Mouse (Mus musculus) lung, adult 2 months (tissue): ENCODE measurements around the gene Gabpb2. TPM values are rescaled to one million over a fixed set of nuclear protein-coding genes. Genes with fewer than 3 reads are reported as not detected.

Experiments used
- DNase-seq: peaks from one replicate; pipeline ENCODE4 v3.0.0; 2022
- H3K4me1 ChIP-seq: fragments of 200-500 bp; 2 replicates; pipeline ENCODE4 v1.6.1; 2011; ENCODE audit warnings: low read length; ENCODE audit not compliant: control insufficient read depth, insufficient read depth
- H3K4me3 ChIP-seq: fragments of 200-500 bp; replicated peaks from 2 replicates; pipeline ENCODE3; 2011; ENCODE audit warnings: low read depth, mild to moderate bottlenecking, control low read depth, low read length; ENCODE audit errors: extremely low read depth
- CTCF ChIP-seq: fragments of 200-500 bp; IDR thresholded peaks from 2 replicates; pipeline ENCODE4 v1.5.1; 2011; ENCODE audit warnings: mild to moderate bottlenecking, low read length, control low read depth; ENCODE audit not compliant: insufficient read depth
- POLR2A ChIP-seq: fragments of 200-500 bp; IDR thresholded peaks from 2 replicates; pipeline ENCODE4 v1.6.1; 2011; ENCODE audit warnings: low read depth, mild to moderate bottlenecking, control low read depth, low read length, borderline replicate concordance; ENCODE audit errors: extremely low read depth
- WGBS: fragments of 180-500 bp; shearing (Covaris S2); methylation state at CpG from one replicate; pipeline ENCODE4 v1.1.7; 2018; 5-methylcytosine and 5-hydroxymethylcytosine counted together
- polyA plus RNA-seq: library from polyadenylated mRNA; depleted of rRNA; stranded (reverse); fragments of >200 nt; gene quantifications from 2 replicates; pipeline ENCODE4 v1.2.3, GENCODE M21; 2012

Gene Gabpb2
- polyA plus RNA-seq, 1 experiment: 17.3 TPM

DNA sequence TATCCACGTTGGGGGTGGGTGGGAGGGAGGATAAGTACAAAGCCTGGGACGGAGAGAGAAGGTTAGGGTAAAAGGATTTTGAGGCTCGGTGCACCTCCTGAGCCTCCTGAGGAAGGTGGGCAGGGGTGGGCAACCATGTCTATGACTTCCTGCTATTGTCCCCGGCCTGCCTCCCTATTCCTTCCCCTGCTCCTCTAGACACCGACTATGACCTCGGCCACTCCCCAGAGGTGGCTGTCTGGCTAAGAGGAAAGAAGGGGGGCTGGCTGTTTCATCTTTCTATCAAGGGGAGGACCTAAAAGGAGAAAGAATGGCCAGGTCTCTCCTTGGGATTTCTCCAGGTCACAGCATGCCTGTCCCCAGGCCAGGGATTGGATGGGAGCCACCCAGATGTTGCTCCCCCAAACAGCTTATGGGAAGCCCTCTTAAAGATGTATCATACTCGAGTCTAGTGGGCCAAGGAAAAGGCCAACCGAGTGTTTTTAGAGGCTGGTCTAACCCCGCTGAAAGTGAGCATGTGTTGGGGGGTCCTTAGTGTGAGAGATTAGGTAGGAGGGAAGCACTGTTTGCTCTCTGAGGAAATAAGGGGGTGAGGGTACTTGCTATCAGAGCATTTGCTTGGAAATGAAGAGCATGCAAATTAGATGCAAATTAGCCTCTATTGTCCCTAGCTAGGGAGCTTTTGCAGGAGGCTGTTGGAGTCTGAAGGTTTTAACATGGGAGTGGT is 55.9 kb downstream of the Gabpb2 start:
- DNase-seq: no peak
- Histone ChIP-seq H3K4me1 (peaks cover 13% of the 10 kb centered on the region; the same call in 1 of the 2 replicates), H3K4me3 (peak overlapping the region; percentile 16)
- TF ChIP-seq POLR2A (no peak), CTCF (no peak)
- WGBS: 21% methylated on average over 9 of the region's 9 CpGs

DNA sequence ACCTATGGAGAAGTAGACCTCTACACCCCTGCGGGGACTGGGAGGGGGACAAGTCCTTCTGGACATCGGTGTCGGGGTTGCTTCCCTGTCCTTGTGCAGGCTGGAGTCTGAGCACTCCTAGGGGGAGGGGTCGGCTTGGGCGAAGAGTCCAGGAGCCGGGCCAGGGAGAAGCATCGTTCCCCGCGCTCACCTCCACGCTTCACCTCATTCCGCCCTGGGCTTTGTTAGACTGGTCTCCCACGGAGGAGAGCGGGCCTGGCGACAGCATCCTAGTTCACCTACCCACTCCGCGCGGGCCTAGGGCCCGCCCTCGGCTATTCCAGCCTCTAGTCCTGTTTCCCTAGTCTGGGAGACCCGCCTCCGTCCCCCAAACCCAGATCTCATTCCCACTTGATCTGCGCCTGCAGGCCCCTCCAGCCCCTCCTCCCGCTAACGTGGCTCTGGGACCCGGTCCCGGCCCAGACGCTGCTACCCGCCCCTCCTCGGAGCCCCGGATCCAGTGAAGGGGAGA is 56.6 kb downstream of the Gabpb2 start:
- no peak for DNase-seq
- 3% methylated on average over 30 of the region's 30 CpGs for WGBS
- Histone ChIP-seq H3K4me3 (peak overlapping the region; percentile 91), H3K4me1 (peaks cover 13% of the 10 kb centered on the region; the same call in 1 of the 2 replicates)
- TF ChIP-seq CTCF (no peak), POLR2A (no peak)

DNA sequence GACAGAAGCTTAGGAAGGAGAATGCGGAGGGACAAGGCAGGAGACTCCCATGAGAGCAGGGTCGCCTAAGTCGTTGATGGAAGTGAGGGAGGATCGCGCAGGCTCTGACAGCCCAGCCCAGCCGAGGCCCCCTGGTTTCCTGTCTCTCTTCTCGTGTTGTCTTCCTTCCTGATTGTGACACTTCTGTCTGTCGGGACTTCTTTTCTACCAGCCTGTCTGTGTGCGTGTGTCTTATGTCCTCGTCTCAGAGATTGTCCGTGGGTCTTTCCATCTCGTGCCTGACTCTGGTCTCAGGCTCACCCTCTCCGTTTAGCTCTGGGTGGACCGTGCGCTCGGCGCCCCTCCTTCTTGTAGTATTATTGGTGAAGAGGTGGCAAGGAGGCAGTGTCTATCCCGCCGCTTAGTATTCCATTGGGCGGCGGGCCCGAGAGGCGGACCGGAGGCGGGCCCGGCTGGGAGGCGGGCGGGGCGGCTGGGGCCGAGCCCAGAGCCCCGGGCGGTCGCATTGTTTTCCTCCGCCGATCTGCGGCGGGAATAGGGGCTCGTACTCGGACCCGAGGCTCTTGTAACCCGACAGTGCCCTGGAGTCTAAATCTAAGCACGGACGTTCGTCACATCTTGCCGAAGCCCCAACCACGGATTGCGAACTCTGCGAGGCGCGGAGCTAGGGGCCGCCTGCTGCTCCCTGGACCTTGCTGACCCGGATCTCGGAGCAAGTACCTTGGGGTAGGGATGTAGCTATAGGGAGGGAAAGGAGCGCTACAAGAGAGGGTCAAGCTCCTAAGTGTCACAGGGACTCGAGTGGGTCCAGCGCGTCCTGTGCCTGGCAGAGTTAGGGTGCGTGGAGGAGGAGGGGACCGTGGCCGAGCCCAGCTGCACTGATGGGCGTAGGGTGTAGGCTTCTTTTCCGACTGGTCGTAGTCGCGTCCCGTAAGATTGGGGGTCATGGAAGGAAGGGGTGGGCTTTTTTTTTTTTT is 57.4 kb downstream of the Gabpb2 start, which contains the start of gene Sema6c:
TSS of gene Sema6c (plus strand) at position 471 of the 977 bp plus-strand sequence.
- under 1% methylated on average over 66 of the region's 66 CpGs for WGBS
- DNase-seq: peak; percentile 86
- TF ChIP-seq POLR2A (peak; percentile 63; the same call in 1 of the 2 replicates), CTCF (no peak)
- peaks cover 13% of the 10 kb centered on the region; the same call in 1 of the 2 replicates for H3K4me1 ChIP-seq
- peak within 1 kb of the TSS; percentile 91 for H3K4me3 ChIP-seq

DNA sequence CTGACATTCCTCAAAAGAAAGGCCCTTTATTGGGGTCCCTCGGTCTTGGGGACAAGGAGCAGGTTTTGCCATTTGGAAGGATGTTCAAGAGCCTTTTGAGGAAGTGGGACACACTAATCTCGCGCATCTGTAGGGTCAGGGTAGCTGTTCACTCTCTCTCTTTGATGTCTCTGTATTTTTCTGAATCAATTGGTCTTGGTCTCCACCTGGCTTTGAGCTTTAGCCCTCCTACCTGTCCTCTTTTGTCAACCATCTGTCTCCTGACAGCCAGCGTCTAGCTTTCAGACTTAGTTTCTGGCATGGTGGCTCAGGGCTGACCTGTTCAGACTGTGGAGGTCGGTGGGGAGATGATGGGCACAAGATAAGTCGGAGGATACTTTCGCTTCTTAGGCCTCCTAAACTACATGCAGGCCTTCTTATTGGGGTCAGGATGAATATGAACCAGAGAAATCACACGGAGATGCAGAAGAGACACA is 58.2 kb downstream of the Gabpb2 start:
- DNase-seq: no peak
- TF ChIP-seq CTCF (no peak), POLR2A (no peak)
- H3K4me3 ChIP-seq: peak overlapping the region; percentile 57
- H3K4me1 ChIP-seq: peaks cover 13% of the 10 kb centered on the region; the same call in 1 of the 2 replicates
- WGBS: 29% methylated on average over 8 of the region's 8 CpGs

DNA sequence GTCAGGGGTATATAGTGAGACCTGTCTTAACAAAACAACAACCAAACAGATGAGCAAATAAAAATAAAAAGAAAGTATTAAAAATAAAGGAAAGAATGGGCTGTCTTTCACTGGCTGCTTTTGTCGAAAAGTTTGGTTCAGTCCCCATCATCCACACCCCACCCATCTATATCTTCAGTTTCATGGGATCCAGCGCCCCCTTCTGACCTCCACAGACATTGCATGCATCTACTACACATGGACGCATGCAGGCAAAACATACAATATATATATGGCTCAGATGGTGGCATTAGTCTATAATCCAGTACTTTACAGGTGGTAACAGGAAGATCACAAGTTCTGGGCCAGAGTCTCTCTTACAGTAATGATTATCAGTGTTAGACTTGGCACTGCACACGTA is 63.8 kb downstream of the Gabpb2 start:
- WGBS: 39% methylated on average over 4 of the region's 4 CpGs
- no peak for DNase-seq
- H3K4me3 ChIP-seq: no peak overlapping the region
- H3K4me1 ChIP-seq: no peaks in the 10 kb centered on the region
- TF ChIP-seq POLR2A (no peak), CTCF (peak; percentile 42)

DNA sequence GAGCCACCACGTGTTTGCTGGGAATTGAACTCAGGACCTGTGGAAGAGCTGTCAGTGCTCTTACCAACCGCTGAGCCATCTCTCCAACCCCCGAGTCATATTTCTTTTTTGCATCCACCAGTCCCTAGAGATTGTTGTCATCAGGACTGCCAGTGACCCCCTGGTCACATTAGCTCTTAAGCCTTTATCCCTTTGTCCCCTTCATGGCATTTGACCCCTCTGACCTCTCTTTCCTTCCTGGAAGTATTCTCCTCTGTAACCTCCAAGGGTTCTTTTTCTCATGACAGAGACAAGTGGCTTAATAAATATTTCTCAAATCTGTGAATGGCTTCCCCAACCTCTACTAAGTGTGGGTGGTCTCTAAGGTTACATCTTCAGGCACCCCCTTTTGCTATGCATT is 69.8 kb downstream of the Gabpb2 start:
- DNase-seq: no peak
- Histone ChIP-seq H3K4me1 (no peaks in the 10 kb centered on the region), H3K4me3 (no peak overlapping the region)
- 69% methylated on average over 3 of the region's 3 CpGs for WGBS
- TF ChIP-seq POLR2A (no peak), CTCF (no peak)

DNA sequence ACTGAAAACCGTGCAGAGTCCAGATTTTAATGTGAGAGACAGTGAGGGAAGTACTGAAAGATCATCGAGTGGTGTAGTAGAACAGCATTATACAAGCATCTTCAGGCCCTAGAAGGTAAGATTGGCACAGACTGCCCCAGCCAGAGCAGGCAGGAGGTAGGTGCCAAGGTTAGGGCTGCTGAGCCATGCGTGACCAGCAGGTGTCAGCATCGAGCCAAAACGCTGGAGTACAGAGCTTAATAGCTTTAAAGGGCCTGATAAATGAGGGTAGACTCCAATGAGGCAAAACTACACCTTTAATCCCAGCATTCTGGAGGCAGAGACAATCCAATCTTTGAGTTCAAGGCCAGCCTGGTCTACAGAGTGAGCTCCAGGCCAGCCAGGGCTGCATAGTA is 75.1 kb downstream of the Gabpb2 start:
- no peak overlapping the region for H3K4me3 ChIP-seq
- 11% methylated on average over 5 of the region's 5 CpGs for WGBS

DNA sequence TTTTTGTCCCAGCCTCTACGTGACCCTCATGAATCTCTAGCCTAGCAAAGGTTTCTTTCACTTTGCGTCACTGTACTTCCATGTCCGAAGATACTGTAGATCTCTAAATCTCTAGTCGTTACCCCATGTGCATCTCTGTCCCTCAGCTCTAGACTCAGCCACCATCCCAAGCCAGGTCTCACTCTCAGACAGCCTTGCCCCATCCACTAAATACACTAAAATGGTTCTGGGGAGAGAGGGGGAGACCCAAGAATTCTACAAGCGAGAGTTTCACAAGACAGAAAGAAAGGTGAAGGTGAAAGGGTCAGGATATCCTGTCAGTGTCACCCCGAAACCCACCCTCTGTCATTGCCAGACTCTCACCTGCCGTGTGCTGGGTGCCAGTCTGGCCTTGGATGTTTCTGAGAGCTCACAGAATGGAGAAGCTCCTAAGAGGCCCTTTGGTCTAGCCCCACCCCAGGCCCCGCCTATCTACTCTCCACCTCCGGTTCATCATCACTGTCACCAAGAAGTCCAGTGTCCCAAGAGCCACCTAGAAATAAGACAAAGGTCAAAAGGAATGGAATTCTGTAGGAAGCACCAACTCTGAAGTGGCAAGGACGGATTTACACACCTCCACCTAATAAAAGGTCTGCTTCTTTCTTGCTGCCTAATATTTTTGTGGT is 75.6 kb downstream of the Gabpb2 start, which contains the start of gene Tnfaip8l2:
TSS of gene Tnfaip8l2 (minus strand) at position 409 of the 665 bp plus-strand sequence.
- 67% methylated on average over 10 of the region's 10 CpGs for WGBS
- TF ChIP-seq POLR2A (peak; percentile 39; the same call in 1 of the 2 replicates), CTCF (no peak)
- Histone ChIP-seq H3K4me3 (peak within 1 kb of the TSS; percentile 51), H3K4me1 (peaks cover 4% of the 10 kb centered on the region)
- DNase-seq: no peak

More for the DNA sequence above, 75.1 kb downstream of the Gabpb2 start:
- H3K4me1 ChIP-seq: peaks cover 4% of the 10 kb centered on the region
- peak; percentile 99 for TF ChIP-seq CTCF
- TF ChIP-seq POLR2A: no peak
- peak; percentile 87 for DNase-seq
